Mouse (Mus musculus) forebrain, embryonic 14.5 days (tissue): ENCODE data around the gene Olfr485. TPM values are rescaled to one million over a fixed set of nuclear protein-coding genes. Genes with fewer than 3 reads are reported as not detected.
"Not testable (repeated sequence)": the region's sequence is repeated elsewhere in the genome, so short reads cannot be mapped to it uniquely, and the experiment has no call there.

Experiments
- ATAC-seq: fragments of 200-750 bp; cut with Nextera tagmentation; 2 replicates; pipeline ENCODE4 v1.8.0; 2017; ENCODE audit warnings: mild to moderate bottlenecking, moderate library complexity
- DNase-seq: peaks from one replicate; pipeline ENCODE4 v3.0.0-alpha.2; 2015; ENCODE audit warnings: low spot score
- H3K27ac ChIP-seq: fragments of 300-500 bp; sonication (generic); 2 replicates; pipeline ENCODE4 v1.5.1; 2014; ENCODE audit warnings: low read depth, mild to moderate bottlenecking, control low read depth, low read length, moderate library complexity
- H3K27me3 ChIP-seq: fragments of 300-500 bp; sonication (generic); replicated peaks from 2 replicates; pipeline ENCODE4 v1.6.1; 2014; ENCODE audit warnings: low read length, control low read depth, mixed read lengths; ENCODE audit not compliant: control insufficient read depth, insufficient read depth
- H3K36me3 ChIP-seq: fragments of 300-500 bp; sonication (generic); 2 replicates; pipeline ENCODE4 v1.6.1; 2014; ENCODE audit warnings: low read length, control low read depth; ENCODE audit not compliant: control insufficient read depth, insufficient read depth
- H3K4me1 ChIP-seq: fragments of 300-500 bp; sonication (generic); 2 replicates; pipeline ENCODE4 v1.6.1; 2014; ENCODE audit warnings: antibody characterized with exemption, low read length, control low read depth; ENCODE audit not compliant: control insufficient read depth, insufficient read depth
- H3K4me2 ChIP-seq: fragments of 300-500 bp; sonication (generic); 2 replicates; pipeline ENCODE4 v1.6.1; 2014; ENCODE audit warnings: mild to moderate bottlenecking, control low read depth, low read length
- H3K4me3 ChIP-seq: fragments of 300-500 bp; sonication (generic); 2 replicates; pipeline ENCODE4 v1.5.1; 2014; ENCODE audit warnings: low read depth, low read length, control low read depth
- H3K9ac ChIP-seq: fragments of 300-500 bp; sonication (generic); 2 replicates; pipeline ENCODE4 v1.6.1; 2014; ENCODE audit warnings: mild to moderate bottlenecking, low read length, control low read depth, moderate library complexity
- H3K9me3 ChIP-seq: fragments of 300-500 bp; sonication (generic); replicated peaks from 2 replicates; pipeline ENCODE4 v1.6.1; 2016; ENCODE audit warnings: low read length, control low read depth, mixed read lengths; ENCODE audit not compliant: control insufficient read depth
- WGBS: fragments of 180-500 bp; shearing (Covaris S2); extraction: QIAGEN DNeasy Blood & Tissue Kit; methylation state at CpG from one replicate; pipeline ENCODE4 v1.1.7; 2014; 5-methylcytosine and 5-hydroxymethylcytosine counted together
- polyA plus RNA-seq: library from polyadenylated mRNA; unstranded; fragments of >200 nt; fragmentation: Nextera tagmentation; extraction: Ambion mirVana; gene quantifications from 2 replicates; pipeline ENCODE4 v1.2.1, GENCODE M21; 2014

Olfr485 gene
- polyA plus RNA-seq: not detected in 2 replicates

DNA sequence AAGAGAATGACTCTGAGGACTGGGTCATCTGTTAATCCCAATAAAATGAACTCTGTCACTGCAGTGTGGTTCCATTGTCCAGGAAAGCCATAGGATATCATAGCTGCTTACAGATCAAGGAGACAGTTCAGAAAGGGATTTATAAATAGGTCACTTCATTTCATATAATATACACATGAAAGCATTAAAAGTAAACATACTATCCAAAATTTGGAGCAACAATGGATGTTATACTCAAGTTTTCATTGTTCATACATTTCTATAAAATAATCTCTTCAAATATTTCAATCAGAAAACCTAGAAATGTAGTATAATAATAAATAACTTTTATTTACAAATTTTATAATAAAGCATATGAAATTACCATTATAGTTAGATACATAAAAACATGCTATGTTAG is at the start of gene Olfr485:
Gene Olfr485 (minus strand): TSS at position 101 of the 400 bp plus-strand sequence.
- Histone ChIP-seq H3K4me1 (no peaks in the 10 kb centered on the region), H3K27ac (no peak within 1 kb of the TSS), H3K9ac (no peak within 1 kb of the TSS), H3K4me3 (no peak within 1 kb of the TSS), H3K9me3 (no peaks in the 10 kb centered on the region), H3K4me2 (no peak within 1 kb of the TSS), H3K36me3 (no peaks in the 10 kb centered on the region), H3K27me3 (no peaks in the 10 kb centered on the region)
- ATAC-seq (no peak), DNase-seq (no peak)

- no peak overlapping the region for H3K9ac ChIP-seq
These were observed 37.3 kb upstream of the Olfr485 start for GRCm38 (mm10) chr7:108196938-108197337.

GRCm38 (mm10) chr7:108196337-108196736 is 36.7 kb upstream of the Olfr485 start:
- H3K4me1 ChIP-seq, H3K9ac ChIP-seq, H3K4me3 ChIP-seq, H3K4me2 ChIP-seq, ATAC-seq, H3K36me3 ChIP-seq, H3K27me3 ChIP-seq, DNase-seq, H3K9me3 ChIP-seq, H3K27ac ChIP-seq: not testable (repeated sequence)
- WGBS: 47% methylated on average over 3 of the region's 3 CpGs

More at GRCm38 (mm10) chr7:108196938-108197337, 37.3 kb upstream of the Olfr485 start:
- Histone ChIP-seq H3K27me3 (no peaks in the 10 kb centered on the region), H3K4me1 (no peaks in the 10 kb centered on the region), H3K4me2 (no peak overlapping the region), H3K36me3 (no peaks in the 10 kb centered on the region), H3K9me3 (no peaks in the 10 kb centered on the region), H3K27ac (no peak overlapping the region), H3K4me3 (no peak overlapping the region)
- ATAC-seq (no peak), DNase-seq (no peak)
- 44% methylated on average over 6 of the region's 6 CpGs for WGBS

DNA sequence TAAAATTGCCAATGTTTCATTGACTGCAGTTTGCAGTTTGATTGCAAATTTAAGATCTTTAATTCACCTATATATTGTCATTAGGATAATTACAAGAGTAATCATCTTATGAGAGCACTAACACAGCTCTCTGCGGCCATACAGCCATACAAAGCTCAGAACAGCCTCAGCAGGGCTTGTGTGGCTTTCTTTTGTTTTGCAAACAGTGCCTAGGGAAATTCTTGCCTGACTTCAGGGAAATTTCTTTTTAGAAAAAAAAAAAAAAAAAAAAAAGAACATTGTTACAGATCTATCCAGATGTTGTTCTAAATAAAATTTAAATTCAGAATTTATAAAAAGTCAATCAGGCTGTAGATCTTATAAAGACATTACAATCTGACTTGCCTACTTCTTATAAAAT is 33.0 kb upstream of the Olfr485 start:
- not testable (repeated sequence) for ATAC-seq, H3K4me2 ChIP-seq, H3K27ac ChIP-seq, H3K4me3 ChIP-seq, H3K36me3 ChIP-seq, DNase-seq, H3K4me1 ChIP-seq, H3K9me3 ChIP-seq, H3K9ac ChIP-seq, H3K27me3 ChIP-seq
- 39% methylated on average over 1 of the region's 1 CpGs for WGBS

DNA sequence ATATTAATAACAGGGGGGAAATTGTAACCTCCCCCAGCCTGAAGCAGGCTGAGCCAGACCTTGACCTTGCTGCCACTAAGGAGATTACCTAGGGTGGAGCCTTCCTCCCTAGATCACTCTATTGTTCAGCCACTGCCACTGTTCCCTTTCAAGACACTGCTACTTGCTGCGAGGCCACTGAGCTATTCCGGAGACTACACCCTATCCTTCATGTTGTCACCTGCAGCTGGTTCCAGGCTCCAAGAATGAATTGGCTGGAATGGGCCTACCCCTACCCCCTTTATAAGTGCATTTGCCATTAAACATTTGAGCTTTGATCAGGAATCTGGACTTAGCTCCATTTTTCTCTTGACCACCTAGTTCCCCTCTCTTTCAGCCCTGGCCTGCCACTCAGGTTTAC is 31.5 kb upstream of the Olfr485 start:
- H3K4me2 ChIP-seq, H3K27me3 ChIP-seq, DNase-seq, H3K4me3 ChIP-seq, H3K36me3 ChIP-seq, H3K27ac ChIP-seq, H3K9me3 ChIP-seq, ATAC-seq, H3K4me1 ChIP-seq, H3K9ac ChIP-seq: not testable (repeated sequence)
- WGBS: 50% methylated on average over 2 of the region's 2 CpGs

GRCm38 (mm10) chr7:108185237-108185636 is 25.6 kb upstream of the Olfr485 start:
- not testable (repeated sequence) for H3K4me2 ChIP-seq, ATAC-seq, H3K4me1 ChIP-seq, H3K4me3 ChIP-seq, H3K36me3 ChIP-seq, DNase-seq, H3K27me3 ChIP-seq, H3K9me3 ChIP-seq, H3K27ac ChIP-seq, H3K9ac ChIP-seq
- 91% methylated on average over 2 of the region's 2 CpGs for WGBS

DNA sequence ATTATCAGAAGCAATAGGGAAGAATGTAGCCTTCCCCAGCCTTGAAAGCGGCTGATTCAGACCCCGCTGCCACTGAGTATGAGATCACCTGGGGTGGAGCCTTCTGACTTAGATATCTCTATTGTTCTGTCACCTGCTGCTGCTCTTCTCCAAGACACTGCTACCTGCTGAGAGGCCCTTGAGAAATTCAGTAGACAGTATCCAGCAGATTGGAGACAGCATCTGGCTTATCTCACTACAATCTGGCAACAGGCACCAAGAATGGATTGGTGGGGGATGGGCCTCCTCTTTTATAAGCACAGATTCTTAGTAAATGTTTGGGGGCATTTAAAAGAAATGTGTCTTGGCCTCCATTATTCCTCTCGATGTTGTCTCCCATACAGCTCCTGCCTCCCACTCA is 24.7 kb upstream of the Olfr485 start:
- not testable (repeated sequence) for DNase-seq, H3K4me3 ChIP-seq, ATAC-seq, H3K9ac ChIP-seq, H3K27me3 ChIP-seq, H3K9me3 ChIP-seq, H3K4me2 ChIP-seq, H3K36me3 ChIP-seq, H3K4me1 ChIP-seq, H3K27ac ChIP-seq
- 61% methylated on average over 3 of the region's 3 CpGs for WGBS

GRCm38 (mm10) chr7:108172642-108173041 is 13.0 kb upstream of the Olfr485 start, which contains the start of gene Olfr486:
TSS of gene Olfr486 (minus strand) at chr7:108172742.
- not testable (repeated sequence) for H3K36me3 ChIP-seq, ATAC-seq, H3K9ac ChIP-seq, H3K27ac ChIP-seq, H3K4me3 ChIP-seq, DNase-seq, H3K4me1 ChIP-seq, H3K27me3 ChIP-seq, H3K4me2 ChIP-seq, H3K9me3 ChIP-seq
- 95% methylated on average over 1 of the region's 1 CpGs for WGBS

GRCm38 (mm10) chr7:108127349-108127748 is 32.3 kb downstream of the Olfr485 start, which contains the start of gene Olfr484:
TSS of gene Olfr484 (minus strand) at chr7:108127449.
- no peak for ATAC-seq
- no peak within 1 kb of the TSS for H3K27ac ChIP-seq
- no peak for DNase-seq
- no peaks in the 10 kb centered on the region for H3K27me3 ChIP-seq
- no peaks in the 10 kb centered on the region for H3K36me3 ChIP-seq
- H3K9ac ChIP-seq: no peak within 1 kb of the TSS
- no peaks in the 10 kb centered on the region for H3K9me3 ChIP-seq
- no peak within 1 kb of the TSS for H3K4me2 ChIP-seq
- H3K4me1 ChIP-seq: no peaks in the 10 kb centered on the region
- no peak within 1 kb of the TSS for H3K4me3 ChIP-seq
